Mouse (Mus musculus) macrophage (primary cell): ENCODE data around the gene Edil3. TPM values are rescaled to one million over a fixed set of nuclear protein-coding genes. Genes with fewer than 3 reads are reported as not detected.

Experiments used
- H3K27ac ChIP-seq: fragments of 350-480 bp; formaldehyde crosslinking; 2 replicates; pipeline ENCODE4 v1.9.0; 2021
- H3K36me3 ChIP-seq: fragments of 350-480 bp; formaldehyde crosslinking; 2 replicates; pipeline ENCODE4 v1.9.0; 2021; ENCODE audit errors: inconsistent target
- H3K4me3 ChIP-seq: fragments of 350-480 bp; formaldehyde crosslinking; 2 replicates; pipeline ENCODE4 v1.9.0; 2021; ENCODE audit errors: inconsistent target
- H3K79me2 ChIP-seq: fragments of 350-480 bp; formaldehyde crosslinking; 2 replicates; pipeline ENCODE4 v1.9.0; 2021; ENCODE audit errors: inconsistent target
- WGBS: methylation state at CpG from one replicate; pipeline ENCODE4 v1.1.7; 2026; ENCODE audit warnings: inconsistent platforms; ENCODE audit not compliant: missing documents; 5-methylcytosine and 5-hydroxymethylcytosine counted together
- polyA plus RNA-seq: library from polyadenylated mRNA; stranded (reverse); fragments of 250-400 nt; gene quantifications from 3 replicates; pipeline ENCODE4 v1.2.4, GENCODE M21; 2018; ENCODE audit warnings: inconsistent platforms

Edil3 gene
- polyA plus RNA-seq, 1 experiment from 2014 or later = 0.62 TPM

- H3K27ac ChIP-seq = no peak overlapping the region
- no peaks in the 10 kb centered on the region for H3K36me3 ChIP-seq
- H3K4me3 ChIP-seq = no peak overlapping the region
- H3K79me2 ChIP-seq = no peaks in the 10 kb centered on the region
- 89% methylated on average over 1 of the region's 1 CpGs for WGBS
Measured at GRCm38 (mm10) chr13:89076212-89076611, 254.9 kb downstream of the Edil3 start.

GRCm38 (mm10) chr13:89105889-89106288 is 284.6 kb downstream of the Edil3 start:
- no peaks in the 10 kb centered on the region for H3K79me2 ChIP-seq
- no peak overlapping the region for H3K4me3 ChIP-seq
- no peaks in the 10 kb centered on the region for H3K36me3 ChIP-seq
- 53% methylated on average over 1 of the region's 1 CpGs for WGBS
- no peak overlapping the region for H3K27ac ChIP-seq

GRCm38 (mm10) chr13:89117551-89117950 is 296.3 kb downstream of the Edil3 start:
- H3K4me3 ChIP-seq = no peak overlapping the region
- 71% methylated on average over 2 of the region's 2 CpGs for whole genome bisulfite sequencing
- H3K36me3 ChIP-seq = no peaks in the 10 kb centered on the region
- H3K27ac ChIP-seq = no peak overlapping the region
- H3K79me2 ChIP-seq = no peaks in the 10 kb centered on the region

GRCm38 (mm10) chr13:89119809-89120208 is 298.5 kb downstream of the Edil3 start:
- Histone ChIP-seq H3K4me3 (no peak overlapping the region), H3K79me2 (no peaks in the 10 kb centered on the region), H3K36me3 (no peaks in the 10 kb centered on the region), H3K27ac (no peak overlapping the region)
- WGBS = 84% methylated on average over 8 of the region's 8 CpGs

- Histone ChIP-seq H3K36me3 (no peaks in the 10 kb centered on the region), H3K27ac (no peak overlapping the region), H3K79me2 (no peaks in the 10 kb centered on the region), H3K4me3 (no peak overlapping the region)
- WGBS = 89% methylated on average over 6 of the region's 6 CpGs
Measured at GRCm38 (mm10) chr13:89122511-89123253, 301.4 kb downstream of the Edil3 start.

- Histone ChIP-seq H3K4me3 (no peak overlapping the region), H3K79me2 (no peaks in the 10 kb centered on the region), H3K36me3 (no peaks in the 10 kb centered on the region), H3K27ac (no peak overlapping the region)
- 95% methylated on average over 5 of the region's 5 CpGs for WGBS
Measured at GRCm38 (mm10) chr13:89123396-89123795, 302.1 kb downstream of the Edil3 start.

GRCm38 (mm10) chr13:89146056-89146547 is 324.8 kb downstream of the Edil3 start:
- H3K79me2 ChIP-seq = no peaks in the 10 kb centered on the region
- WGBS = 96% methylated on average over 4 of the region's 4 CpGs

GRCm38 (mm10) chr13:89151878-89152277 is 330.6 kb downstream of the Edil3 start:
- no peak overlapping the region for H3K4me3 ChIP-seq
- 87% methylated on average over 3 of the region's 3 CpGs for WGBS
- H3K27ac ChIP-seq = no peak overlapping the region
- H3K79me2 ChIP-seq = no peaks in the 10 kb centered on the region
- H3K36me3 ChIP-seq = no peaks in the 10 kb centered on the region

More at GRCm38 (mm10) chr13:89146056-89146547, 324.8 kb downstream of the Edil3 start:
- Histone ChIP-seq H3K4me3 (no peak overlapping the region), H3K36me3 (no peaks in the 10 kb centered on the region), H3K27ac (no peak overlapping the region)

GRCm38 (mm10) chr13:89167960-89168359 is 346.7 kb downstream of the Edil3 start:
- H3K79me2 ChIP-seq = no peaks in the 10 kb centered on the region
- 11% methylated on average over 1 of the region's 1 CpGs for WGBS
- no peaks in the 10 kb centered on the region for H3K36me3 ChIP-seq
- H3K27ac ChIP-seq = no peak overlapping the region
- H3K4me3 ChIP-seq = no peak overlapping the region

- Histone ChIP-seq H3K4me3 (no peak overlapping the region), H3K27ac (no peak overlapping the region), H3K36me3 (no peaks in the 10 kb centered on the region), H3K79me2 (no peaks in the 10 kb centered on the region)
- WGBS = 90% methylated on average over 4 of the region's 4 CpGs
Measured at GRCm38 (mm10) chr13:89170040-89170439, 348.8 kb downstream of the Edil3 start.

GRCm38 (mm10) chr13:89175154-89175553 is 353.9 kb downstream of the Edil3 start:
- no peaks in the 10 kb centered on the region for H3K79me2 ChIP-seq
- WGBS = 55% methylated on average over 2 of the region's 2 CpGs
- H3K36me3 ChIP-seq = no peaks in the 10 kb centered on the region
- H3K27ac ChIP-seq = no peak overlapping the region
- no peak overlapping the region for H3K4me3 ChIP-seq

- no peak overlapping the region for H3K27ac ChIP-seq
- H3K79me2 ChIP-seq = no peaks in the 10 kb centered on the region
- H3K36me3 ChIP-seq = no peaks in the 10 kb centered on the region
- no peak overlapping the region for H3K4me3 ChIP-seq
- WGBS = 91% methylated on average over 1 of the region's 1 CpGs
Measured at GRCm38 (mm10) chr13:89189051-89189450, 367.8 kb downstream of the Edil3 start.

- no peak overlapping the region for H3K27ac ChIP-seq
- WGBS = 70% methylated on average over 2 of the region's 2 CpGs
- H3K36me3 ChIP-seq = no peaks in the 10 kb centered on the region
- H3K4me3 ChIP-seq = no peak overlapping the region
- no peaks in the 10 kb centered on the region for H3K79me2 ChIP-seq
Measured at GRCm38 (mm10) chr13:89197019-89197418, 375.7 kb downstream of the Edil3 start.

GRCm38 (mm10) chr13:89199275-89199674 is 378.0 kb downstream of the Edil3 start:
- Histone ChIP-seq H3K79me2 (no peaks in the 10 kb centered on the region), H3K36me3 (no peaks in the 10 kb centered on the region), H3K27ac (no peak overlapping the region), H3K4me3 (no peak overlapping the region)
- 79% methylated on average over 2 of the region's 2 CpGs for WGBS

- Histone ChIP-seq H3K27ac (no peak overlapping the region), H3K79me2 (no peaks in the 10 kb centered on the region), H3K4me3 (no peak overlapping the region), H3K36me3 (no peaks in the 10 kb centered on the region)
- WGBS = 100% methylated on average over 1 of the region's 1 CpGs
Measured at GRCm38 (mm10) chr13:89238104-89238503, 416.8 kb downstream of the Edil3 start.
